Mouse (Mus musculus): ENCODE results near the gene Tmed3. TPM values are rescaled to one million over a fixed set of nuclear protein-coding genes. Genes with fewer than 3 reads are reported as not detected.

Gene Tmed3
- 178 and 197 TPM in 2 replicates for polyA plus RNA-seq (2015; fragmentation: Nextera tagmentation; extraction: Ambion mirVana)

DNA sequence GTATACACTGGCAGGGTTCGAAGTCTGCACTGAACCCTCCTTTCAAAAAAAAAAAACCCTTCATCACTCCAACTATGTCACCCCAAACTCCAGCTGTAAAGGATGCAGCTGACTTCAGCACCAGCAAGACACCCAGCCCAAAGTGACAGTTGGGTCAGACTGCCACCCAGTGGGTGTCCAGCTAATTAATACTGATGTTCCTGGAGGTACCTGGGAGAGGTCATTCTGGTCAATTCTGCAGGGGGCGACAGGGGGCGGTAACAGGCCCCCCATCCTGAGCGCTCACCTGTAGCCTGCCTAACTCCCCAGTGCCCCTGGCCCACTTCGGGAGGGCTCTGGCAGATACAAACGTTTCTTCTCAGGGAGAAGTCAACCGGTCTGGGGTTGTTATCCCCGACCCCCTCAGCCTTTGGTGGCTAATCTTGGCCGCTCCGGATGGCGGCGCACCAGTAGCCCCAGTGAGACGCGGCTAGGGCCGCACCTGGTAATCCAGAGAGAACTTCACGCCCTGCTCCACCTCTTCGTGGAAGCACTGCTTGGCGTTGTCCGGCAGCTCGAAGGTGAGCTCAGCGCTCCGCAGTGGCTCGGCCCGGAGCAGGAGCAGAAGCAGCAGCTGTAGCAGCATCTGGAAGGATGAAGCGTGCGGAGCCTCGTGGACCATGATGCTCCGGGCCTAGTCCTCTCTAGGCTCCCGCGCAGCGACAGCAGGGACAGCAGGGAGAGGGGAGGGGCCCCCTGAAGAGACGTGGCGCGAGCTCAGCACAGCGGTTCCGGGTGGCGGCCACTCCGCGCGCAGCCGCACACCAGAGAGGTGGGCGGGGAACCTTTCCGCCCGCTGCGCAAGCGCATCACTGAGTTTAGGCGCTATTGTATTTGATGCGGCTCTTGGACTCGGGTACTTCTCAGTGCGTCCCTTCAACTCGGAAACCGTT, at the start of gene Tmed3:
Tmed3 (minus strand) TSS at position 804 of the 932 bp plus-strand sequence.
- 2% methylated on average over 49 of the region's 52 CpGs for WGBS
- Histone ChIP-seq H3K4me1 (peaks cover 11% of the 10 kb centered on the region), H3K4me3 (peak within 1 kb of the TSS; percentile 73), H3K9me3 (no peaks in the 10 kb centered on the region), H3K27me3 (no peaks in the 10 kb centered on the region), H3K9ac (peak within 1 kb of the TSS; percentile 85), H3K36me3 (peaks cover 31% of the 10 kb centered on the region), H3K4me2 (peak within 1 kb of the TSS; percentile 92), H3K27ac (peak within 1 kb of the TSS; percentile 90)
- peak; percentile 96 for ATAC-seq (ENCODE audit: insufficient number of reproducible peaks, low FRiP score, low TSS enrichment, low read depth)

DNA sequence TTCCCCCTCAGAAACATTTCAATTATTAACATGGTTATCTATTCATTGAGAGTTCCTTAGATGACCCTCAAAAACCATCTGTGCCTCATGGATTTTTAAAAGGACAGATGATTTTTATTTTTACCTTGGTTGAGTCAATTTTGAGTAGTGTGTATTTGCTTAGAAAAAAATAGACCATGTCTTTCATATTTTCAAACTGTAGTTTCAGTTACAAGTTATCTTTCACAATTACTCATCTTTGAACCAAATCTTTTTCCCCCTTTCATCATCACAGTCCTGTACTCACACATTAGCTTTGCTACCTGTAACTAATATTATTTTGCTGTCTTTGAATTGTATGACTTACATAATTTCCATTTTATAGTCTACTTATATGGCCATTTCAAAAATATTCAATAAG, 35.2 kb upstream of the Tmed3 start:
- H3K4me1 ChIP-seq, result 0 out of 2 replicates have a peak, but pooled peaks cover 5% of the 10 kb centered on the region
- no peak for ATAC-seq (ENCODE audit: insufficient number of reproducible peaks, low FRiP score, low TSS enrichment, low read depth)
- peaks cover 16% of the 10 kb centered on the region for H3K27me3 ChIP-seq

DNA sequence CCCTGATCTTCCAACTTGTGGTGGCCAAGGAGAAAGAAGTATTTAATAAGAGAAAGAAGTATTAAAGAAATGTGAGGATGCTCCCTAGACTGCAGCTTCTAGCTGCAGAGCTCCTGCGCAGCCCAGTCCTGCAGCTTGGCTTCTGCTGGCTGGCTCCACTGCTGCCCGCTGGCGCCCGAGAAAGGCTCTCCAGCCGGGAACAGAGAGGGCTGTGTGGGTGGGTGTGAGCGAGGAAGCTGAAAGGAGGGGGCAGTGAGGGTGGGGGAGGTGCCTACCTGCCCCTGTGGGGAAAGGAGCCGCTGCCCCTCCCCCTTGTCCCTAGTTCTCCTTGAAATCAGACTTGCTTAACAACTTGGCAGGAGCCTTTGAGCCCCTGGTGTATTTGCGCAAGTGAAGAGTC, 33.4 kb upstream of the Tmed3 start, which contains the start of gene Ankrd34c:
Ankrd34c (minus strand) TSS at position 181 of the 400 bp plus-strand sequence.
- Histone ChIP-seq H3K9me3 (no peaks in the 10 kb centered on the region), H3K4me1 (0 out of 2 replicates have a peak, but pooled peaks cover 5% of the 10 kb centered on the region), H3K4me3 (no peak within 1 kb of the TSS), H3K27ac (no peak within 1 kb of the TSS), H3K4me2 (no peak within 1 kb of the TSS), H3K9ac (no peak within 1 kb of the TSS), H3K27me3 (peaks cover 16% of the 10 kb centered on the region), H3K36me3 (no peaks in the 10 kb centered on the region)
- no peak for ATAC-seq (ENCODE audit: insufficient number of reproducible peaks, low FRiP score, low TSS enrichment, low read depth)
- 2% methylated on average over 8 of the region's 8 CpGs for WGBS

More for the DNA sequence above, 35.2 kb upstream of the Tmed3 start:
- H3K4me3 ChIP-seq, result no peak overlapping the region
- H3K9me3 ChIP-seq, result no peaks in the 10 kb centered on the region
- H3K9ac ChIP-seq, result no peak overlapping the region
- H3K4me2 ChIP-seq, result no peak overlapping the region
- no peak overlapping the region for H3K27ac ChIP-seq
- H3K36me3 ChIP-seq, result no peaks in the 10 kb centered on the region

DNA sequence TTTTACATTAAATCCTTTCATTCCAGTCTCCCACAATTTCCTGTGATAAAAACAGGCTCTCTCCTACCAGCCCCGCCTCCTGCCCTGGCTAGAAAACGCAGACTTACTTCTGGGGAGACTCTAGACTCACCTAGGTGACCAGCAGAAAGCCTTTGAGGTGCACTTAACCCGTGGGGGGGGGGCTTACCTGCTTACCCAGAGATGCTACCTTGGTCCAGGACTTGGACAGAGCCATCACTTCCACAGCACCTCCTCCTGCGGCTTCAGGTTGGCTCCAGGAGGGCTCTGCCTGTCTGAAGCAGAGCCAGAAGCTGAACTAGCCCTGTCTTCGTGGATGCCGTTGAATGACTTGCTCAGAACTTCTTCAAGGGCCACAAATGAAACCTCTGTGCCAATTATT, 33.0 kb upstream of the Tmed3 start:
- 12% methylated on average over 6 of the region's 6 CpGs for WGBS
- no peaks in the 10 kb centered on the region for H3K36me3 ChIP-seq
- no peak for ATAC-seq (ENCODE audit: insufficient number of reproducible peaks, low FRiP score, low TSS enrichment, low read depth)
- no peaks in the 10 kb centered on the region for H3K9me3 ChIP-seq
- H3K9ac ChIP-seq, result no peak overlapping the region
- no peak overlapping the region for H3K27ac ChIP-seq
- H3K4me3 ChIP-seq, result no peak overlapping the region
- no peak overlapping the region for H3K4me2 ChIP-seq
- 0 out of 2 replicates have a peak, but pooled peaks cover 5% of the 10 kb centered on the region for H3K4me1 ChIP-seq
- H3K27me3 ChIP-seq, result peaks cover 16% of the 10 kb centered on the region

DNA sequence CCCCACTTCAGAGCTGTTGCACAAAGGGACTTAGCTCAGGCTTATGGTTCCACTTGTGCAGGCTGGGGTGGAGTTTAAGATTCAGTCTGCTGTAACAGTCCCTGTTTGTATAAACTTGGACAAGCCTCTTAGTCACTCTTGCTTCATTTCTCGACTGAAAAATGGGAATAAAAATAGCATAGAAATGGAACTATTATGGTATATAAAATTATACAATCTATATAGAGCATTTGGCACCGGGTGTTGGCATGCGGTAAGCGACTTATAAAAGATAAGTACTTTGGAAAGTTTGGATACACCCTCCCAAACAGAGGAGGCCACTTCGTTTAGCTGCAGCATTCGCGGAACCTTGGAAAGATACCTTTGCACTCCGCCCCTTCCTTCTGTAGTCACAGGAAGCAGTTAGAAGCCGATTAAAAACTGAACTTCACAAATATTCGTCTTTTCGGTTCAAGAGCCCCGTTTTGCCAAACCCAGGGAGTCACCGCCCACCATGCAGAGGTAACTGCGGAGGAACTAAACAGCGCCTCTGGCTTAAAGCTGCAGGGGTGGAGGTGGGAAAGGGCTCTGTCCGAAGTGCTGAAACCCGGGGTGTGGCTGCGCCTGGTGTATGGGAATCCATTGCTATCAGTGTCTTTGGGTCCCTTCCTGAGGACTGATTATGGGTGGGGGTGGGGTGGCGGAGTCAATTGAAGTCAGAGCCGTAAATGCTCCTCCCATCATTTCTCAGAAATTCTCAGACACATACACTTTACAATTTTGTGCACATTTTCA, 32.3 kb upstream of the Tmed3 start:
- no peak overlapping the region for H3K27ac ChIP-seq
- peaks cover 16% of the 10 kb centered on the region for H3K27me3 ChIP-seq
- no peaks in the 10 kb centered on the region for H3K36me3 ChIP-seq
- no peaks in the 10 kb centered on the region for H3K9me3 ChIP-seq
- H3K4me3 ChIP-seq, result no peak overlapping the region
- no peak overlapping the region for H3K4me2 ChIP-seq
- no peak for ATAC-seq (ENCODE audit: insufficient number of reproducible peaks, low FRiP score, low TSS enrichment, low read depth)
- WGBS, result 8% methylated on average over 20 of the region's 20 CpGs
- H3K4me1 ChIP-seq, result 0 out of 2 replicates have a peak, but pooled peaks cover 5% of the 10 kb centered on the region
- no peak overlapping the region for H3K9ac ChIP-seq

DNA sequence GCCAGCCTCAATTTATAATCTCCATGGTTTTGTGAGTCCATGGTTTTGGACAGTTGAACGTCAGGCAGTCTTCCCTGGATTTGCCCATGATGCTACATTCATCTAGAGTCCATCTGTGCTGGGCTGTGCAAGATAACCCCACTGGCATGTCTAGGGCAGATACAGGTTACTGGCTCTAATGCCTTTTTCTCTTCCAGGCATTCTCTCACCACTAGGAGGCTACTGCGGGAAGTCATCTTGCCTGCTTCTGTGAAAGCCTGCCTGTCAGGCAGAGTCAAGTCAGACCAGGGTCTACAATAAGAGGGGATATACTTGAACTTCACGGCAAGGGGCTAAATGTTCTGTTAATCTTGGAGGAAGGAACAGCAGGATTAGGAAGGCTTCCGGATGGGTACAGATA, 2.0 kb upstream of the Tmed3 start:
- ATAC-seq (ENCODE audit: insufficient number of reproducible peaks, low FRiP score, low TSS enrichment, low read depth), result no peak
- 31% methylated on average over 4 of the region's 4 CpGs for WGBS
- Histone ChIP-seq H3K4me3 (no peak overlapping the region), H3K4me2 (no peak overlapping the region), H3K4me1 (peaks cover 11% of the 10 kb centered on the region), H3K36me3 (peaks cover 8% of the 10 kb centered on the region; the same call in 1 of the 2 replicates), H3K27me3 (no peaks in the 10 kb centered on the region), H3K9ac (no peak overlapping the region), H3K27ac (no peak overlapping the region), H3K9me3 (no peaks in the 10 kb centered on the region)

DNA sequence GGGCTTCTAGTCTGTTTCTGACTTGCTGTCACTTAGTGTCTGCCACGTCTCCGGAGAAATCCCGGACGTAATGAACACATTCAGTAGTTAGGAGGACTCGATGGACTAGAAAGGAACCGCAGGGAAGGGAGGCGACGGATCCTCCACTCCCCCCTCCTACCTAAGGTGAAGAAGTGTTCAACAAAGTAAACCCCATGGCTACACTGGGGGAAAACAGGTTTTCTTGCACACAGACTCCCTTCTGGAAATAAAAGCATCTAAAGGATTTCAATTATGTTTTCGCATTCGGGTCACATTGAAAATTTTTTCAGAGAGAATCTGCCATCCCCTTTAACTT, 297 bp upstream of the Tmed3 start:
- Histone ChIP-seq H3K4me1 (peaks cover 11% of the 10 kb centered on the region), H3K27me3 (no peaks in the 10 kb centered on the region), H3K9ac (peak overlapping the region; percentile 63), H3K27ac (peak overlapping the region; percentile 90), H3K9me3 (no peaks in the 10 kb centered on the region), H3K4me2 (peak overlapping the region; percentile 92), H3K36me3 (peaks cover 25% of the 10 kb centered on the region), H3K4me3 (peak overlapping the region; percentile 73)
- WGBS, result 9% methylated on average over 10 of the region's 10 CpGs
- peak; percentile 12; the same call in 1 of the 2 replicates for ATAC-seq (ENCODE audit: insufficient number of reproducible peaks, low FRiP score, low TSS enrichment, low read depth)

DNA sequence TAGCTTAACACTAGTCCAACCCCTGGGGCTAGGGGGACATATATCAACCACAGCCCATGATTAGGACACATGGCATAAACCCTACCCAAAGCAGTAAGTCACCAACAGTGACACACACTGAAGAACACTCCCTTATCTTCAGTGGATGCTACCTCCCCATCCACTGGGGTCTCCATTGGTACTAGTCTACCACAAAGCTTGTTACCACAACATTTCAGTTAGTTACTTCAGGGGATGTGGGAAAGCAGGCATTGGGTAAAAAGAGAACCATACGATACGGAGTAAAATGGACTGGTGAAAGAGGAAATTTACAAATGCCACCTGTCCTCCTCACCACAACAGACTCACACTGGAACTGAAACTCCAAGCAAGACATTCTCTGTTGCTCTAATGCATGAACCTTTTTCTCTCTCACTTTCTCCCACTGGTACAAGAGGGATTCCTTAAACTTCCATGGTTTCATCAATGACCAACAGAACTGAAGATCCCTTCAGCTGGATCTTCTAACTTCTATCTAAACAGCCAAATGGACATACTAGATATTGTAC, 3.9 kb downstream of the Tmed3 start:
- Histone ChIP-seq H3K4me1 (peaks cover 11% of the 10 kb centered on the region), H3K9me3 (no peaks in the 10 kb centered on the region), H3K36me3 (peaks cover 56% of the 10 kb centered on the region), H3K9ac (no peak overlapping the region), H3K27me3 (no peaks in the 10 kb centered on the region), H3K4me3 (no peak overlapping the region), H3K4me2 (no peak overlapping the region), H3K27ac (no peak overlapping the region)
- WGBS, result 92% methylated on average over 2 of the region's 2 CpGs
- ATAC-seq (ENCODE audit: insufficient number of reproducible peaks, low FRiP score, low TSS enrichment, low read depth), result no peak

DNA sequence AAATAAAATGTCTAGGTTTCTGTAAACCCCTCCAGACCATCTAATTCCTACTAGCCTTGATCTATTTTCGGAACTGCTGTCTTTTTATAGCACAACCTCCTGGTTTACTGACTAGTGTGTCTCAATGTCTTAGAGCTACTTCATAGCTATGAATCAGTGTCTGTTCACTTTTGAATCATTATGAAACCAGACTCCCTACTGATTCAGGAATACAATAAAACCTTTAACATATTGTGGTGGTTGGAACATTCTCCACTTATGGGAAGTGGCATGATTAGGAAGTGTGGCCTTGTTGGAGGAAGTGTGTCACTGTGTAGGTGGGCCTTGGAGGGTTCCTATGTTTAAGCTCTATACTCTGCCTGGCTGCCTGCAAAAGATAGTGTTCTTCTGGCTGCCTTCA, 9.7 kb downstream of the Tmed3 start:
- Histone ChIP-seq H3K36me3 (peaks cover 31% of the 10 kb centered on the region), H3K4me1 (no peaks in the 10 kb centered on the region), H3K9ac (no peak overlapping the region), H3K4me2 (no peak overlapping the region), H3K4me3 (no peak overlapping the region), H3K9me3 (no peaks in the 10 kb centered on the region), H3K27me3 (no peaks in the 10 kb centered on the region), H3K27ac (no peak overlapping the region)
- no peak for ATAC-seq (ENCODE audit: insufficient number of reproducible peaks, low FRiP score, low TSS enrichment, low read depth)
- WGBS, result 70% methylated on average over 1 of the region's 1 CpGs

DNA sequence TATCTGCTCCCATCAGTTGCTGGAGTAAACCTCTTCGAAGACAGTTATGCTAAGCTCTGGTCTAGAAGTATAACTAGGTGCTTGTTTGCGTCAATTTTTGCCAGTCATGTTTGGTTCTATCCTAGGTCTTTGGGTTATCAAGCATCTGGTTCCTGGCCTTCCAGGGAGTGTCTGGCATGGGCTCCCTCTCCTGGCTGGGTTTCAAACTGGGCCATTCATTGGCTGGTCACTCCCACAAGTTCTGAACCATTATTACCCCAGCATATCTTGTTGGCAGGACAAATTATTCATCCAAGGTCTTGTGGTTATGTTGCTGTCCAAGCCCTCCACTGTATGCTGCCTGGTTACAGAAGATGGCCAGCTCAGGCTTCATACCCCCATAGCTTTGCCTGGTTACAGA, 11.2 kb downstream of the Tmed3 start:
- no peak overlapping the region for H3K4me3 ChIP-seq
- H3K9me3 ChIP-seq, result no peaks in the 10 kb centered on the region
- no peak overlapping the region for H3K27ac ChIP-seq
- peaks cover 16% of the 10 kb centered on the region for H3K36me3 ChIP-seq
- no peaks in the 10 kb centered on the region for H3K4me1 ChIP-seq
- no peaks in the 10 kb centered on the region for H3K27me3 ChIP-seq
- ATAC-seq (ENCODE audit: insufficient number of reproducible peaks, low FRiP score, low TSS enrichment, low read depth), result no peak
- WGBS, result 94% methylated on average over 2 of the region's 2 CpGs
- H3K9ac ChIP-seq, result no peak overlapping the region
- no peak overlapping the region for H3K4me2 ChIP-seq

DNA sequence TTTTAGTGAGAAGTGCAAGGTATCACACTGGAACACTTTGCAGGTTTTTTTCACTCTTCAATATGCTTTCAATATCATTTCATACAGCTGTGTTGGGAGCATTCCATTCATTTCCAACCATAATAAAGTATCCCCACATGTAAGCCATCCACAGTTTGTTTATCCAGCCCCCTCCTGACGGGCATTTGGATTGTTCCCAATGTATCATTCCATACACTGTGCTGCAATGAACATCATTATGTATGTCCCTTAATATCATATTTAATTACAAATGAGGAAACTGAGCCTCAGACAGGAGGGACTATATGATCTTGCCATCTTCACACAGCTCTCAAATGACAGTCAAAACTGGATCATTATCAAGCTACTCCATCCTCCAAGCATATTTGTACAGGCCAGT, 15.7 kb downstream of the Tmed3 start:
- Histone ChIP-seq H3K36me3 (no peaks in the 10 kb centered on the region), H3K4me1 (no peaks in the 10 kb centered on the region), H3K4me3 (no peak overlapping the region), H3K4me2 (no peak overlapping the region), H3K27ac (no peak overlapping the region), H3K27me3 (no peaks in the 10 kb centered on the region), H3K9me3 (no peaks in the 10 kb centered on the region), H3K9ac (no peak overlapping the region)
- no peak for ATAC-seq (ENCODE audit: insufficient number of reproducible peaks, low FRiP score, low TSS enrichment, low read depth)
- 63% methylated on average over 1 of the region's 1 CpGs for WGBS

Data from limb, embryonic 15.5 days (tissue).